Mouse (Mus musculus): ENCODE data around the gene 4430402I18Rik. TPM values are rescaled to one million over a fixed set of nuclear protein-coding genes. Genes with fewer than 3 reads are reported as not detected.

4430402I18Rik gene
- total RNA-seq, 1 experiment from 2014 or later: 4.2 TPM

Other genes with a start within 250 kb of the 4430402I18Rik start
- 0.97 and 1.0 TPM in 2 replicates for gene Slc1a1, start 132.8 kb downstream of the 4430402I18Rik start, total RNA-seq (2021)
- gene Plpp6, start 3.8 kb downstream of the 4430402I18Rik start, total RNA-seq (2021): 31.1 and 43.3 TPM in 2 replicates
- 52.2 and 62.0 TPM in 2 replicates for gene Cdc37l1, start 22.6 kb upstream of the 4430402I18Rik start, total RNA-seq (2021)
- gene Ak3, start 80.2 kb upstream of the 4430402I18Rik start, total RNA-seq (2021): 240 and 253 TPM in 2 replicates
- gene Rcl1, start 133.6 kb upstream of the 4430402I18Rik start, total RNA-seq (2021): 32.4 and 32.9 TPM in 2 replicates